Mouse (Mus musculus): ENCODE data around the gene Prickle2. TPM values are rescaled to one million over a fixed set of nuclear protein-coding genes. Genes with fewer than 3 reads are reported as not detected.
A peak's percentile ranks its signal among the peaks of the same experiment; 100 is the strongest.

Gene Prickle2
- polyA plus RNA-seq, 1 experiment from 2014 or later, result 18.1 TPM

- ATAC-seq, result no peak
- TF ChIP-seq CTCF (IDR thresholded peaks at IDR 0.05), result no peak
- CTCF ChIA-PET, result no interaction called here
- no peak for DNase-seq (ENCODE audit: low read depth, low spot score)
- no peaks in the 10 kb centered on the region for H3K27me3 ChIP-seq
- in situ Hi-C loops (cut with MboI; ENCODE audit: low pct_unique_long_range_greater_than_20kb), result no loop called here
- POLR2A ChIA-PET, result no interaction called here
These were observed 298.7 kb downstream of the Prickle2 start for GRCm38 (mm10) chr6:92407259-92407658.

GRCm38 (mm10) chr6:92405571-92405970 is 300.4 kb downstream of the Prickle2 start:
- ATAC-seq (no peak), DNase-seq (ENCODE audit: low read depth, low spot score) (no peak)
- no peaks in the 10 kb centered on the region for H3K27me3 ChIP-seq
- POLR2A ChIA-PET, result interaction anchor here (0.8 kb wide), 1 partner anchor 13 kb away, joined by 3 read pairs; no protein-coding TSS in a partner anchor
- CTCF ChIA-PET, result interaction anchor here (1.4 kb wide), 1 partner anchor 322 kb away, joined by 3 read pairs; no protein-coding TSS in a partner anchor
- in situ Hi-C loops (cut with MboI; ENCODE audit: low pct_unique_long_range_greater_than_20kb), result no loop called here
- no peak for TF ChIP-seq CTCF (IDR thresholded peaks at IDR 0.05)

GRCm38 (mm10) chr6:92397876-92398275 is 308.1 kb downstream of the Prickle2 start:
- ATAC-seq, result no peak
- ChIA-PET CTCF (no interaction called here), POLR2A (interaction anchor here (1.4 kb wide), 1 partner anchor 14 kb away, joined by 3 read pairs; no protein-coding TSS in a partner anchor)
- H3K27me3 ChIP-seq, result no peaks in the 10 kb centered on the region
- no peak for DNase-seq (ENCODE audit: low read depth, low spot score)
- no peak for TF ChIP-seq CTCF (IDR thresholded peaks at IDR 0.05)
- in situ Hi-C loops (cut with MboI; ENCODE audit: low pct_unique_long_range_greater_than_20kb), result no loop called here

- ChIA-PET POLR2A (interaction anchor here (0.7 kb wide), 2 partner anchors 267 to 359 kb away, joined by 3 to 4 read pairs; no protein-coding TSS in a partner anchor), CTCF (no interaction called here)
- no peak for TF ChIP-seq CTCF (IDR thresholded peaks at IDR 0.05)
- no peaks in the 10 kb centered on the region for H3K27me3 ChIP-seq
- ATAC-seq (no peak), DNase-seq (ENCODE audit: low read depth, low spot score) (no peak)
- in situ Hi-C loops (cut with MboI; ENCODE audit: low pct_unique_long_range_greater_than_20kb), result no loop called here
These were observed 310.4 kb downstream of the Prickle2 start for GRCm38 (mm10) chr6:92395556-92395955.

- ATAC-seq (no peak), DNase-seq (ENCODE audit: low read depth, low spot score) (no peak)
- H3K27me3 ChIP-seq, result no peaks in the 10 kb centered on the region
- ChIA-PET POLR2A (interaction anchor here (0.7 kb wide), 2 partner anchors 268 to 360 kb away, joined by 3 to 4 read pairs; no protein-coding TSS in a partner anchor), CTCF (no interaction called here)
- TF ChIP-seq CTCF (IDR thresholded peaks at IDR 0.05), result no peak
- in situ Hi-C loops (cut with MboI; ENCODE audit: low pct_unique_long_range_greater_than_20kb), result no loop called here
These were observed 310.8 kb downstream of the Prickle2 start for GRCm38 (mm10) chr6:92395143-92395542.

GRCm38 (mm10) chr6:92394628-92395027 is 311.3 kb downstream of the Prickle2 start:
- ChIA-PET CTCF (no interaction called here), POLR2A (interaction anchor here (0.7 kb wide), 1 partner anchor 268 kb away, joined by 4 read pairs; no protein-coding TSS in a partner anchor)
- in situ Hi-C loops (cut with MboI; ENCODE audit: low pct_unique_long_range_greater_than_20kb), result no loop called here
- DNase-seq (ENCODE audit: low read depth, low spot score), result no peak
- no peaks in the 10 kb centered on the region for H3K27me3 ChIP-seq
- no peak for TF ChIP-seq CTCF (IDR thresholded peaks at IDR 0.05)
- ATAC-seq, result no peak

- TF ChIP-seq CTCF (IDR thresholded peaks at IDR 0.05), result no peak
- H3K27me3 ChIP-seq, result no peaks in the 10 kb centered on the region
- ChIA-PET POLR2A (interaction anchor here (0.7 kb wide), 1 partner anchor 9 kb away, joined by 3 read pairs; no protein-coding TSS in a partner anchor), CTCF (no interaction called here)
- DNase-seq (ENCODE audit: low read depth, low spot score) (no peak), ATAC-seq (no peak)
- in situ Hi-C loops (cut with MboI; ENCODE audit: low pct_unique_long_range_greater_than_20kb), result no loop called here
These were observed 315.6 kb downstream of the Prickle2 start for GRCm38 (mm10) chr6:92390321-92390720.

- in situ Hi-C loops (cut with MboI; ENCODE audit: low pct_unique_long_range_greater_than_20kb), result no loop called here
- no peak for DNase-seq (ENCODE audit: low read depth, low spot score)
- ChIA-PET POLR2A (no interaction called here), CTCF (interaction anchor here (1.1 to 1.4 kb wide), 2 partner anchors 8 to 39 kb away, joined by 3 read pairs; no protein-coding TSS in a partner anchor)
- TF ChIP-seq CTCF (IDR thresholded peaks at IDR 0.05), result no peak
- no peaks in the 10 kb centered on the region for H3K27me3 ChIP-seq
- ATAC-seq, result no peak
These were observed 317.3 kb downstream of the Prickle2 start for GRCm38 (mm10) chr6:92388681-92389080.

- no peak for DNase-seq (ENCODE audit: low read depth, low spot score)
- in situ Hi-C loops (cut with MboI; ENCODE audit: low pct_unique_long_range_greater_than_20kb), result no loop called here
- TF ChIP-seq CTCF (IDR thresholded peaks at IDR 0.05), result no peak
- CTCF ChIA-PET, result no interaction called here
- ATAC-seq, result no peak
- H3K27me3 ChIP-seq, result no peaks in the 10 kb centered on the region
- POLR2A ChIA-PET, result no interaction called here
These were observed 322.7 kb downstream of the Prickle2 start for GRCm38 (mm10) chr6:92383196-92383782.

- H3K27me3 ChIP-seq, result no peaks in the 10 kb centered on the region
- CTCF ChIA-PET, result interaction anchor here (1.6 kb wide), 1 partner anchor 23 kb away, joined by 4 read pairs; no protein-coding TSS in a partner anchor
- TF ChIP-seq CTCF (IDR thresholded peaks at IDR 0.05), result no peak
- ATAC-seq (peak; percentile 71), DNase-seq (ENCODE audit: low read depth, low spot score) (peak; percentile 67)
- in situ Hi-C loops (cut with MboI; ENCODE audit: low pct_unique_long_range_greater_than_20kb), result no loop called here
- POLR2A ChIA-PET, result interaction anchor here (0.5 kb wide), 1 partner anchor 666 kb away, joined by 3 read pairs; no protein-coding TSS in a partner anchor
These were observed 324.9 kb downstream of the Prickle2 start for GRCm38 (mm10) chr6:92381085-92381484.

- no peak for TF ChIP-seq CTCF (IDR thresholded peaks at IDR 0.05)
- no peak for DNase-seq (ENCODE audit: low read depth, low spot score)
- ChIA-PET CTCF (no interaction called here), POLR2A (interaction anchor here (0.6 kb wide), 2 partner anchors 104 to 202 kb away, joined by 3 read pairs; no protein-coding TSS in a partner anchor)
- H3K27me3 ChIP-seq, result no peaks in the 10 kb centered on the region
- no peak for ATAC-seq
- in situ Hi-C loops (cut with MboI; ENCODE audit: low pct_unique_long_range_greater_than_20kb), result no loop called here
These were observed 331.1 kb downstream of the Prickle2 start for GRCm38 (mm10) chr6:92374826-92375225.

All from Patski (cell line).